Mouse (Mus musculus) liver, postnatal 0 days (tissue): Measurements from ENCODE around the gene Gnat2.

Source experiments
- CTCF ChIP-seq: sonication (generic); IDR thresholded peaks from 2 replicates; pipeline ENCODE4 v1.5.1; 2016; ENCODE audit warnings: antibody characterized with exemption, low read depth
- EP300 ChIP-seq: IDR thresholded peaks from 2 replicates; pipeline ENCODE4 v1.6.1; 2016; ENCODE audit warnings: antibody characterized with exemption, low read depth, mild to moderate bottlenecking

DNA sequence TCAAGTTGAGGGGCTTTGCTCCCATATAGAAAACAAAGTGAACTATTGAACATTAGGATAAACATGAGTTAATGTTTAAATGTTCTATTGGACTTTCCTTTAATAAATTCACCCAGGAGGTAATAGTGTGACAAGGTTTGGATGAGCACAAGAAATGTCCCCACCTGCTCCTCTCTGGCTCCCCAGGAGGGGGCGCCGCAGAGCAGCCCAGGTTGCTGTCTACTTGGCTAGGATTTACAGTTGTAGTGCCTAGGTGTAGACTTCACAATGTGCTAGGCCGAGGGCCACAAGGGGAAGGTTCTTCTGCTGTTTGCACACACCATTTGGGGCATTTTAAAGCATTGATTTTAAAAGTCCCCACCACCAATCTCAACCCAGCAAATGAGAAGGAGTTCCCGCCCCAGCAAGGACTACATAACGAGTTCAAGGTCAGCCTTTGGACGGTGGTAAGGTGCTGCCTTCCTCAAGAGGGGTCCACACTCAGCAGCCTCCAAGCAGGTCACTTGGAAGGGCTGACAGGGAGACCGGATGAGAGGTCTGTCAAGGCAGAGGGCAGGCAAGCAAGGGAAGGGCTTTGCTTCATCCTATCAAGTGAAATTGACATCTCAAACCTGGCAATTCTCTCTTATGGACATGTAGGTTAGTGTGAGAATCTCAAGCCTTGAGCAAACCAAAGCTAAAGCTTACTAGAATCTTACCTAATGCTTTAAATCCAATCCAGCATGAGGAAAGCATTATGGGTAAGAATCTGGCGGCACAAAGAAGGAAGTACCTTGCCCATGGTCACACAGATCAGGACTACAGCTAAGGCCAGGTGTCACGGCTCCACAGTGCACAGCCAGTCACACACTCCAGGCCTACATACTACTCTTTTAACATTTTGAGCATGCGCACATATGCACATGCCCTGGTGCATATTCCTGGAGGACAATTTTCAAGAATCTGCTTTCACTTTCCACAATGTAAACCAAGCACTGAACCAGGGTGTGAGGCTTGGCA is 22.0 kb upstream of the Gnat2 start:
- TF ChIP-seq CTCF = peak; percentile 98
- TF ChIP-seq EP300 = no peak
